Mouse (Mus musculus) lung, embryonic 14.5 days (tissue): ENCODE results near the gene Hs6st1. TPM values are rescaled to one million over a fixed set of nuclear protein-coding genes. Genes with fewer than 3 reads are reported as not detected.

ENCODE experiments used
- ATAC-seq: fragments of 200-750 bp; cut with Nextera tagmentation; 2 replicates; pipeline ENCODE4 v1.8.0; 2017; ENCODE audit warnings: mild to moderate bottlenecking, moderate TSS enrichment, moderate library complexity; ENCODE audit not compliant: insufficient read depth
- DNase-seq: peaks from one replicate; pipeline ENCODE4 v3.0.0-alpha.2; 2015
- H3K27ac ChIP-seq: fragments of 300-500 bp; sonication (generic); 2 replicates; pipeline ENCODE4 v1.5.1; 2014; ENCODE audit warnings: low read depth, mild to moderate bottlenecking, moderate library complexity
- H3K27me3 ChIP-seq: fragments of 300-500 bp; sonication (generic); 2 replicates; pipeline ENCODE4 v1.6.1; 2014; ENCODE audit warnings: low read length, control low read depth; ENCODE audit not compliant: insufficient read depth
- H3K36me3 ChIP-seq: fragments of 300-500 bp; sonication (generic); 2 replicates; pipeline ENCODE4 v1.6.1; 2014; ENCODE audit warnings: control low read depth; ENCODE audit not compliant: insufficient read depth
- H3K4me1 ChIP-seq: fragments of 300-500 bp; sonication (generic); 2 replicates; pipeline ENCODE4 v1.6.1; 2014; ENCODE audit warnings: antibody characterized with exemption, control low read depth; ENCODE audit not compliant: insufficient read depth
- H3K4me2 ChIP-seq: fragments of 300-500 bp; sonication (generic); 2 replicates; pipeline ENCODE4 v1.6.1; 2014; ENCODE audit warnings: mild to moderate bottlenecking
- H3K4me3 ChIP-seq: fragments of 300-500 bp; sonication (generic); 2 replicates; pipeline ENCODE4 v1.5.1; 2014; ENCODE audit warnings: low read depth, low read length
- H3K9ac ChIP-seq: fragments of 300-500 bp; sonication (generic); 2 replicates; pipeline ENCODE4 v1.6.1; 2014
- H3K9me3 ChIP-seq: fragments of 300-500 bp; sonication (generic); 2 replicates; pipeline ENCODE4 v1.6.1; 2016; ENCODE audit warnings: low read depth, low read length, control low read depth
- CTCF ChIP-seq: IDR thresholded peaks from 2 replicates; pipeline ENCODE4 v1.5.1; 2016; ENCODE audit warnings: antibody characterized with exemption, low read depth
- WGBS: fragments of 180-500 bp; shearing (Covaris S2); extraction: QIAGEN DNeasy Blood & Tissue Kit; methylation state at CpG from one replicate; pipeline ENCODE4 v1.1.7; 2014; 5-methylcytosine and 5-hydroxymethylcytosine counted together
- polyA plus RNA-seq: library from polyadenylated mRNA; unstranded; fragments of >200 nt; fragmentation: Nextera tagmentation; extraction: Ambion mirVana; gene quantifications from 2 replicates; pipeline ENCODE4 v1.2.1, GENCODE M21; 2014

Gene Hs6st1
- polyA plus RNA-seq, 1 experiment from 2014 or later, result 16.2 TPM

GRCm38 (mm10) chr1:36114844-36115243, 46.6 kb downstream of the Hs6st1 start:
- ATAC-seq, result no peak
- no peak for TF ChIP-seq CTCF
- 91% methylated on average over 3 of the region's 3 CpGs for WGBS

GRCm38 (mm10) chr1:36116488-36116887, 48.3 kb downstream of the Hs6st1 start:
- H3K4me3 ChIP-seq, result no peak overlapping the region
- H3K9ac ChIP-seq, result no peak overlapping the region
- ATAC-seq (no peak), DNase-seq (no peak)
- no peak overlapping the region for H3K4me2 ChIP-seq
- no peaks in the 10 kb centered on the region for H3K27me3 ChIP-seq
- WGBS, result 73% methylated on average over 5 of the region's 5 CpGs
- H3K36me3 ChIP-seq, result no peaks in the 10 kb centered on the region
- H3K9me3 ChIP-seq, result no peaks in the 10 kb centered on the region
- TF ChIP-seq CTCF, result no peak
- H3K27ac ChIP-seq, result no peak overlapping the region
- H3K4me1 ChIP-seq, result no peaks in the 10 kb centered on the region

More at GRCm38 (mm10) chr1:36114844-36115243, 46.6 kb downstream of the Hs6st1 start:
- H3K4me1 ChIP-seq, result no peaks in the 10 kb centered on the region
- H3K27ac ChIP-seq, result no peak overlapping the region
- H3K4me2 ChIP-seq, result no peak overlapping the region
- H3K9me3 ChIP-seq, result no peaks in the 10 kb centered on the region
- no peaks in the 10 kb centered on the region for H3K27me3 ChIP-seq
- H3K9ac ChIP-seq, result no peak overlapping the region
- no peak for DNase-seq
- H3K4me3 ChIP-seq, result no peak overlapping the region
- no peaks in the 10 kb centered on the region for H3K36me3 ChIP-seq

- H3K27ac ChIP-seq, result no peak overlapping the region
- H3K4me1 ChIP-seq, result no peaks in the 10 kb centered on the region
- no peak overlapping the region for H3K9ac ChIP-seq
- no peak overlapping the region for H3K4me2 ChIP-seq
- ATAC-seq (no peak), DNase-seq (no peak)
- no peak for TF ChIP-seq CTCF
- no peak overlapping the region for H3K4me3 ChIP-seq
- H3K36me3 ChIP-seq, result no peaks in the 10 kb centered on the region
- no peaks in the 10 kb centered on the region for H3K9me3 ChIP-seq
- WGBS, result 78% methylated on average over 9 of the region's 9 CpGs
- no peaks in the 10 kb centered on the region for H3K27me3 ChIP-seq
These were observed 50.0 kb downstream of the Hs6st1 start for GRCm38 (mm10) chr1:36118061-36118685.

DNA sequence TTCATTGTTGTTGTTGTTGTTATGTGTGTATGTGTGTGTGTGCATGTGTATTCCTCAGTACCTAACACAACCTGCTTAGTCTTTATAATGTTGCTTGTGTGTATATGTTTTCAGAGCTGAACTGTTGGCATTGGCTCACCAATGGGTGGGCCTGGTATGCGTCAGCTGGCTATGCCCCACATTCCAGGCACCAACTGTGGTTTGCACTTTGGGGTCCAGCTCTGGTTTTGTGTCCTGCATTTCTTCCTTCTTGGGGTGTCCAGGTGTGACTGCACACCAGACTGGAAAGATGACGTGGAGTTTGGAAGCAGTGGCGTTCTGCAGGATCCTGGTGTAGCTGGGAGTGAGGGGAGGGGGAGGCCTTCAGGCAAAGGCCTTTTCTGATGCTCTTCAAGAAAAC, 50.8 kb downstream of the Hs6st1 start:
- Histone ChIP-seq H3K9ac (no peak overlapping the region), H3K4me3 (no peak overlapping the region), H3K4me2 (no peak overlapping the region), H3K27me3 (no peaks in the 10 kb centered on the region), H3K9me3 (no peaks in the 10 kb centered on the region), H3K4me1 (no peaks in the 10 kb centered on the region), H3K36me3 (no peaks in the 10 kb centered on the region), H3K27ac (no peak overlapping the region)
- 74% methylated on average over 3 of the region's 3 CpGs for WGBS
- DNase-seq, result no peak
- ATAC-seq, result no peak
- TF ChIP-seq CTCF, result no peak

- Histone ChIP-seq H3K4me3 (no peak overlapping the region), H3K27me3 (no peaks in the 10 kb centered on the region), H3K27ac (no peak overlapping the region), H3K4me2 (no peak overlapping the region), H3K9me3 (no peaks in the 10 kb centered on the region), H3K9ac (no peak overlapping the region), H3K4me1 (no peaks in the 10 kb centered on the region), H3K36me3 (no peaks in the 10 kb centered on the region)
- DNase-seq (no peak), ATAC-seq (no peak)
- 75% methylated on average over 4 of the region's 4 CpGs for WGBS
- TF ChIP-seq CTCF, result no peak
These were observed 51.2 kb downstream of the Hs6st1 start for GRCm38 (mm10) chr1:36119426-36119825.

DNA sequence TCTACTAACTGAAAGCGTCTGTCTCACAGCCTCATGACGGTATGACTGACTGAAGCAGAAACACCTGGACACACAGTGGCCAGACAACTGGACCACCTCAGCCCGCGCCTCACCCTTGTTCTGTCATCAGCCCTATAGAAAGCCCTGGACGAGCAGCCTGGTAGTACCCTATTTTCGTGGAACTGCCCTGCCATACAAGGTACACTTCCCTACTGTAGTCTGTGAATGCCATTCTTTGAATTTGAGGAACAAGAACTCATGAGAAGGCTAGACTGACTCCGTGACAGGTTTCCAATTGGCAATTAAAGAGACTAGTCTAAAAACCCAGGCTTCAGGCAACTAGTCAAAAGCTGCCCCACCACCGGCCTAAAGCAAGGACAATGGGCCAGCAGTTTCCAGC, 53.0 kb downstream of the Hs6st1 start:
- H3K27me3 ChIP-seq, result no peaks in the 10 kb centered on the region
- H3K4me3 ChIP-seq, result no peak overlapping the region
- DNase-seq (no peak), ATAC-seq (no peak)
- H3K4me1 ChIP-seq, result no peaks in the 10 kb centered on the region
- H3K9ac ChIP-seq, result no peak overlapping the region
- no peaks in the 10 kb centered on the region for H3K36me3 ChIP-seq
- H3K27ac ChIP-seq, result no peak overlapping the region
- 76% methylated on average over 8 of the region's 8 CpGs for WGBS
- no peak for TF ChIP-seq CTCF
- no peak overlapping the region for H3K4me2 ChIP-seq
- H3K9me3 ChIP-seq, result no peaks in the 10 kb centered on the region

GRCm38 (mm10) chr1:36125076-36125475, 56.9 kb downstream of the Hs6st1 start:
- DNase-seq, result no peak
- Histone ChIP-seq H3K4me2 (no peak overlapping the region), H3K9ac (no peak overlapping the region), H3K9me3 (no peaks in the 10 kb centered on the region), H3K4me3 (no peak overlapping the region), H3K27me3 (no peaks in the 10 kb centered on the region), H3K27ac (no peak overlapping the region), H3K36me3 (no peaks in the 10 kb centered on the region), H3K4me1 (no peaks in the 10 kb centered on the region)
- no peak for ATAC-seq
- TF ChIP-seq CTCF, result no peak
- WGBS, result 39% methylated on average over 7 of the region's 7 CpGs
